Mouse (Mus musculus) cerebellum, adult 9-10 months (tissue): Measurements from ENCODE around the gene Dclk1.

Experiments used
- DNase-seq: peaks from one replicate; pipeline ENCODE4 v3.0.0; 2022

Gene Dclk1

GRCm38 (mm10) chr3:55337671-55338070 is 95.5 kb downstream of the Dclk1 start:
- DNase-seq: no peak

- no peak for DNase-seq
These were observed 100.3 kb downstream of the Dclk1 start for GRCm38 (mm10) chr3:55342445-55342844.

GRCm38 (mm10) chr3:55347371-55348025 is 105.3 kb downstream of the Dclk1 start:
- peak; percentile 33 for DNase-seq

- peak; percentile 50 for DNase-seq
These were observed 105.8 kb downstream of the Dclk1 start for GRCm38 (mm10) chr3:55348026-55348390.

- DNase-seq: no peak
These were observed 108.0 kb downstream of the Dclk1 start for GRCm38 (mm10) chr3:55350194-55350593.

GRCm38 (mm10) chr3:55351281-55352052 is 109.3 kb downstream of the Dclk1 start:
- DNase-seq: no peak

GRCm38 (mm10) chr3:55352529-55352928 is 110.4 kb downstream of the Dclk1 start:
- no peak for DNase-seq

- DNase-seq: no peak
These were observed 111.0 kb downstream of the Dclk1 start for GRCm38 (mm10) chr3:55353169-55353568.

GRCm38 (mm10) chr3:55353909-55354511 is 111.8 kb downstream of the Dclk1 start:
- peak; percentile 34 for DNase-seq

GRCm38 (mm10) chr3:55354765-55355164 is 112.6 kb downstream of the Dclk1 start:
- DNase-seq: peak; percentile 76

- DNase-seq: no peak
These were observed 116.3 kb downstream of the Dclk1 start for GRCm38 (mm10) chr3:55358486-55358885.

- no peak for DNase-seq
These were observed 118.7 kb downstream of the Dclk1 start for GRCm38 (mm10) chr3:55360836-55361235.

- DNase-seq: no peak
These were observed 125.0 kb downstream of the Dclk1 start for GRCm38 (mm10) chr3:55367166-55367565.

- no peak for DNase-seq
These were observed 127.0 kb downstream of the Dclk1 start for GRCm38 (mm10) chr3:55369156-55369555.

GRCm38 (mm10) chr3:55373689-55374088 is 131.5 kb downstream of the Dclk1 start:
- peak; percentile 89 for DNase-seq

GRCm38 (mm10) chr3:55378591-55378990 is 136.4 kb downstream of the Dclk1 start:
- no peak for DNase-seq

GRCm38 (mm10) chr3:55380471-55380870 is 138.3 kb downstream of the Dclk1 start:
- no peak for DNase-seq

GRCm38 (mm10) chr3:55392605-55393004 is 150.4 kb downstream of the Dclk1 start:
- DNase-seq: no peak

GRCm38 (mm10) chr3:55393549-55393948 is 151.4 kb downstream of the Dclk1 start:
- DNase-seq: no peak

- DNase-seq: no peak
These were observed 154.6 kb downstream of the Dclk1 start for GRCm38 (mm10) chr3:55396792-55397191.

GRCm38 (mm10) chr3:55397752-55398693 is 155.9 kb downstream of the Dclk1 start:
- no peak for DNase-seq

- no peak for DNase-seq
These were observed 159.1 kb downstream of the Dclk1 start for GRCm38 (mm10) chr3:55401236-55401635.

- DNase-seq: no peak
These were observed 162.6 kb downstream of the Dclk1 start for GRCm38 (mm10) chr3:55404751-55405150.
